Mouse (Mus musculus) urinary bladder, postnatal 25 days (tissue): ENCODE measurements around the gene Aadacl3.

ENCODE experiments used
- DNase-seq: peaks from one replicate; pipeline ENCODE4 v3.0.0; 2022; ENCODE audit warnings: low spot score

Aadacl3 gene

GRCm38 (mm10) chr4:144463656-144464055, at the start of gene Aadacl3:
Gene Aadacl3, minus strand, starts transcription at chr4:144463756.
- no peak for DNase-seq

- DNase-seq, result no peak
Measured at GRCm38 (mm10) chr4:144506518-144506917, 43.0 kb upstream of the Aadacl3 start.

GRCm38 (mm10) chr4:144493331-144493730, 29.8 kb upstream of the Aadacl3 start:
- no peak for DNase-seq

GRCm38 (mm10) chr4:144468091-144468490, 4.5 kb upstream of the Aadacl3 start:
- no peak for DNase-seq

- no peak for DNase-seq
Measured at GRCm38 (mm10) chr4:144465206-144465605, 1.6 kb upstream of the Aadacl3 start.

- no peak for DNase-seq
Measured at GRCm38 (mm10) chr4:144453217-144453616, 10.3 kb downstream of the Aadacl3 start, which contains the start of gene Gm9944. Gene Gm9944, minus strand, starts transcription at chr4:144453317.

GRCm38 (mm10) chr4:144448546-144448945, 15.0 kb downstream of the Aadacl3 start:
- DNase-seq, result no peak

- DNase-seq, result no peak
Measured at GRCm38 (mm10) chr4:144441582-144441981, 22.0 kb downstream of the Aadacl3 start.

GRCm38 (mm10) chr4:144441095-144441494, 22.5 kb downstream of the Aadacl3 start:
- DNase-seq, result no peak

- DNase-seq, result no peak
Measured at GRCm38 (mm10) chr4:144438672-144439071, 24.9 kb downstream of the Aadacl3 start, which contains the start of gene 1700012P22Rik. Gene 1700012P22Rik, minus strand, starts transcription at chr4:144438772.

- DNase-seq, result no peak
Measured at GRCm38 (mm10) chr4:144433216-144433615, 30.3 kb downstream of the Aadacl3 start.

- DNase-seq, result no peak
Measured at GRCm38 (mm10) chr4:144430723-144431122, 32.8 kb downstream of the Aadacl3 start.

- peak; percentile 39 for DNase-seq
Measured at GRCm38 (mm10) chr4:144428868-144429267, 34.7 kb downstream of the Aadacl3 start.

- no peak for DNase-seq
Measured at GRCm38 (mm10) chr4:144424590-144424989, 39.0 kb downstream of the Aadacl3 start.

GRCm38 (mm10) chr4:144420644-144421043, 42.9 kb downstream of the Aadacl3 start:
- DNase-seq, result no peak

GRCm38 (mm10) chr4:144408290-144408689, 55.3 kb downstream of the Aadacl3 start, which contains the start of gene Pramef12:
Gene Pramef12, minus strand, starts transcription at chr4:144408464.
- no peak for DNase-seq

GRCm38 (mm10) chr4:144406261-144406660, 57.3 kb downstream of the Aadacl3 start:
- DNase-seq, result no peak

GRCm38 (mm10) chr4:144404456-144405086, 59.0 kb downstream of the Aadacl3 start:
- DNase-seq, result peak; percentile 38
